Mouse (Mus musculus) thymus, adult 2 months (tissue): ENCODE results near the gene Tmco1. TPM values are rescaled to one million over a fixed set of nuclear protein-coding genes. Genes with fewer than 3 reads are reported as not detected.

Experiments
- DNase-seq: peaks from one replicate; pipeline ENCODE4 v3.0.0; 2021
- H3K27ac ChIP-seq: fragments of 200-500 bp; 2 replicates; pipeline ENCODE4 v1.5.1; 2012; ENCODE audit warnings: low read length, control low read depth; ENCODE audit not compliant: control insufficient read depth, insufficient read depth
- H3K27me3 ChIP-seq: fragments of 200-500 bp; 2 replicates; pipeline ENCODE4 v1.6.1; 2012; ENCODE audit warnings: mild to moderate bottlenecking, low read length, moderate library complexity, mixed read lengths; ENCODE audit not compliant: control insufficient read depth, insufficient read depth
- H3K36me3 ChIP-seq: fragments of 200-500 bp; 2 replicates; pipeline ENCODE4 v1.6.1; 2012; ENCODE audit warnings: mild to moderate bottlenecking, low read length, moderate library complexity; ENCODE audit not compliant: control insufficient read depth, insufficient read depth
- H3K4me1 ChIP-seq: fragments of 200-500 bp; replicated peaks from 2 replicates; pipeline ENCODE4 v1.6.1; 2012; ENCODE audit warnings: low read length; ENCODE audit not compliant: control insufficient read depth, insufficient read depth
- H3K4me3 ChIP-seq: fragments of 200-500 bp; 2 replicates; pipeline ENCODE4 v1.5.1; 2012; ENCODE audit warnings: mild to moderate bottlenecking, low read length, control low read depth, moderate library complexity; ENCODE audit not compliant: control insufficient read depth, insufficient read depth
- CTCF ChIP-seq: fragments of 200-500 bp; IDR thresholded peaks from 2 replicates; pipeline ENCODE4 v1.5.1; 2012; ENCODE audit warnings: mild to moderate bottlenecking, control low read depth, low read length, moderate library complexity, borderline replicate concordance; ENCODE audit not compliant: control insufficient read depth, poor library complexity, insufficient read depth; ENCODE audit errors: extremely low read depth
- POLR2A ChIP-seq: fragments of 200-500 bp; IDR thresholded peaks from 2 replicates; pipeline ENCODE4 v1.6.1; 2012; ENCODE audit warnings: mild to moderate bottlenecking, low read length, control low read depth, moderate library complexity; ENCODE audit not compliant: control insufficient read depth, poor library complexity, insufficient read depth; ENCODE audit errors: extremely low read depth
- WGBS: fragments of 180-500 bp; shearing (Covaris S2); methylation state at CpG from one replicate; pipeline ENCODE4 v1.1.7; 2018; 5-methylcytosine and 5-hydroxymethylcytosine counted together
- polyA plus RNA-seq: library from polyadenylated mRNA; depleted of rRNA; stranded (reverse); fragments of >200 nt; gene quantifications from 2 replicates; pipeline ENCODE4 v1.2.3, GENCODE M21; 2012

Gene Tmco1
- polyA plus RNA-seq, 1 experiment: 44.9 TPM

- no peaks in the 10 kb centered on the region for H3K27me3 ChIP-seq
- peak overlapping the region; percentile 84 for H3K27ac ChIP-seq
- WGBS: 37% methylated on average over 9 of the region's 9 CpGs
- TF ChIP-seq CTCF (no peak), POLR2A (no peak)
- H3K4me1 ChIP-seq: peaks cover 60% of the 10 kb centered on the region
- H3K36me3 ChIP-seq: no peaks in the 10 kb centered on the region
- H3K4me3 ChIP-seq: no peak overlapping the region
- no peak for DNase-seq
Observed at GRCm38 (mm10) chr1:167268360-167269063, 39.7 kb upstream of the Tmco1 start.

DNA sequence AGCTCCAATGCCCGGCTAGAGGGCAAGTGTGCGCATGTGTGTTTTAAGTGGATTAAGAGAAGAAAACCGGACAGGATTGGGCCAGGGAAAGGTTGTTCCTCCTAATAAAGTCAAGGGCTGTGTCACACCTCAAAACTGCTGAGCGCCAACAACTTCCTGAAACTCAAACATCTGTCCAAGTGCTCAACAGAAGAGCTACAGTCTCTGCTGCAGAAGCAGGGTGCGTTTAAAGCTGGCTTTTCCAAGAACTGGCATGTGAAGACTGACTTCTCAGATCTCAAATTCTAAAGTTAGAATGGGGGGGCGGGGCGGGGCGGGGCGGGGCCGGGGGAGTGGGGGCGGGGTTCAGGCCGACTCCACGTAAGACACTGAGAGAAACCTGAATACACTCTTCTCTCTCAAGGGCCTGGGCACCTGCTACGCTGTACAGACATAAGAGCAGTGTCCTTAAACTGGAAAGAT is 38.8 kb upstream of the Tmco1 start:
- TF ChIP-seq POLR2A: no peak
- TF ChIP-seq CTCF: no peak
- no peaks in the 10 kb centered on the region for H3K36me3 ChIP-seq
- H3K4me1 ChIP-seq: peaks cover 65% of the 10 kb centered on the region
- 2% methylated on average over 14 of the region's 14 CpGs for WGBS
- no peaks in the 10 kb centered on the region for H3K27me3 ChIP-seq
- no peak overlapping the region for H3K4me3 ChIP-seq
- no peak for DNase-seq
- H3K27ac ChIP-seq: peak overlapping the region; percentile 84

GRCm38 (mm10) chr1:167269856-167270270 is 38.3 kb upstream of the Tmco1 start:
- no peaks in the 10 kb centered on the region for H3K27me3 ChIP-seq
- 26% methylated on average over 6 of the region's 6 CpGs for WGBS
- peaks cover 65% of the 10 kb centered on the region for H3K4me1 ChIP-seq
- H3K4me3 ChIP-seq: no peak overlapping the region
- DNase-seq: no peak
- H3K36me3 ChIP-seq: no peaks in the 10 kb centered on the region
- peak overlapping the region; percentile 84 for H3K27ac ChIP-seq
- TF ChIP-seq CTCF: no peak
- TF ChIP-seq POLR2A: no peak

DNA sequence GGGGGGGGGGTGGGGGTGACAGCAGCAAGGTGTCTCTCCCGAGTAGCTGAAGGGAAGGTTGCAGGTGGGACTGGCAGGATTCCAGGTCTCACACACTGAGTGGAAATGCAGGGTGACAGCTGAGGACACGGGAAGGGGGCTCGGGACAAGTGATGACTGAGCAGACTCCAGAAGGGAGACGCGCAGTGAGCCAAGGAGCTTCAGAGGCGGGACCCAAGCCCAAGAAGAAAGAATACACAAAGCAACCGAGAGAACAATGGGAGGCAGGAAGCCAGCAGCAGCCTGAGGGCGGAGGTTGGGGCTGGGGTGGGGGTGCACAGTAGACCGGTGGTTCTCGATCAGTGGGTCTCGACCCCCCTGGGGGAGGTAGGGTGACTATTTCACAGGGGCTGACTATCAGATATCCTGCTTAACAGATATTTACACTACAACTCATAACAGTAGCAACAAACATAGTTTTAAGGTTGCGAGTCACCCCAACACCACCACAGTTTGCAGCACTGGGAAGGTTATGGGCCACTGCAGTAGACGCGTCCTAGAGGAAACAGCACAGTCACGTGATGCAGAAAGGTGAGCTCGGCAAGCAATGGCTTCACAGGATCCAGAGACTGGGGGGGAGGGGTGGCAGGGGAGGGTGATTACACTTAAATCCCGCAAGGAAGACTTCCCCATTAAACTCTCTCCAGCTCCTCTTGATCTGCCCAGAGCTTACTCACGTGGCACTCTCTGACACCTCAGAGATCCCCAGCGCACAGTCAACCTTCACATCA is 37.7 kb upstream of the Tmco1 start:
- H3K4me3 ChIP-seq: peak overlapping the region; percentile 35
- peak; percentile 67 for DNase-seq
- TF ChIP-seq POLR2A (no peak), CTCF (no peak)
- no peaks in the 10 kb centered on the region for H3K27me3 ChIP-seq
- H3K27ac ChIP-seq: peak overlapping the region; percentile 84
- peaks cover 62% of the 10 kb centered on the region for H3K4me1 ChIP-seq
- 7% methylated on average over 19 of the region's 19 CpGs for WGBS
- H3K36me3 ChIP-seq: no peaks in the 10 kb centered on the region

DNA sequence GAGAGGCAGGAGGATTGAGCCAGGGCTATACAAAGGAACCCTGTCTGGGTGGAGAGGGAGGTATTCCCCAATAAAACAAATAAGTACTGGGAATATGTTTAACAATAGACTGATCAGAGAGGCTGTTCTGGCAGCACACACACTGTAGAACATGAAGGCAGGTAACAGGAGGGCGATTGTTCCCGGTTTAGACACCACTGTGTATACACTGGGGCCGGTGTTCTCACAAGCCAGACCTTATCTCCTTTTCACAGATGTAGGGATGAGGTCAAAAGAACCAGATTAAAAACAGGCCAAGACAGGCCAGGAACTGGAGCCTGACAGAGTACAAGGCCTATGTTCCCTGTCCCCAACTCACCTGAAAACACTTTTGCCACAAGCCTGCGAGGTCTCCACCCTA is 36.9 kb upstream of the Tmco1 start:
- Histone ChIP-seq H3K36me3 (no peaks in the 10 kb centered on the region), H3K27me3 (no peaks in the 10 kb centered on the region), H3K27ac (peak overlapping the region; percentile 84), H3K4me1 (peaks cover 60% of the 10 kb centered on the region), H3K4me3 (no peak overlapping the region)
- no peak for DNase-seq
- WGBS: 25% methylated on average over 4 of the region's 4 CpGs
- TF ChIP-seq POLR2A (no peak), CTCF (no peak)

- TF ChIP-seq POLR2A: no peak
- TF ChIP-seq CTCF: no peak
- no peak for DNase-seq
- Histone ChIP-seq H3K27ac (peak overlapping the region; percentile 35; the same call in 1 of the 2 replicates), H3K4me3 (no peak overlapping the region), H3K27me3 (no peaks in the 10 kb centered on the region), H3K36me3 (no peaks in the 10 kb centered on the region), H3K4me1 (peaks cover 62% of the 10 kb centered on the region)
- WGBS: 65% methylated on average over 8 of the region's 8 CpGs
Observed at GRCm38 (mm10) chr1:167271841-167272240, 36.3 kb upstream of the Tmco1 start.

DNA sequence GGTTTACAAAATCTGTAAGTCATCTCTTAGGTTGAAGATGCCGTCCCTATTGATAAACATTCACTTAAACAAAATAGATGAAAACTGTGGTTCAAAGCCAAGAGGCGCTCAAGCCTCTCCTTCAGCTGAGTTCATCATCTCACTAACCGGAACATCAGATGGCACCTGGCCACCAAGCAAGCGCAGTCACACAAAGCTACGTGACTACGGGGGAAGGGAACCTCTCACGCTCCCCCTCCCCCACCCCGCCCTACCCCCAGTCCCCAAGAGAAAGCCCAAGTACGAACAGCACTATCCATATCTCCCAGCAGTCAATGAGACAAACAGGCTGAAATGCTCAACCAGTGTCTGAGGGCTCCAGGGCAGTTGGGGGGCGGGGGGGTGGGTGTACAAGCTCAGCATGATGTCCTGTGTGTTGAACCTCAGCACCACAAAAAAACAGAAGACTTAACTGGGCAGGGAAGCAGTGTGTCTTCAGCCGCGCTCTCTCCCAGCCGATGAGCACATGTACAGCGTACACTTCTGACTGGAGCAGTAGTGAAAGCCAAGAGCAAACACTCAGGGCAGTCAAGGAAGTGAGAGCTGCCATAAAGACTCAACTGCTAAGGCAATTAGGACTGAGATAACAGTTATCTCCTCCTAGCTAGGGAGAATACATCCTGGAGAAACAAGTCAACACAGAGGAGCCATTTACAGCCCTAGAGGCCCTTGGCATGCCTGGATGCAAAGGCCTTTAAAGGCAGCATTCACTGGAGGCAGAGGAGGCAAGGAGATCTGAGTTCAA is 34.6 kb upstream of the Tmco1 start:
- H3K36me3 ChIP-seq: no peaks in the 10 kb centered on the region
- no peak for DNase-seq
- TF ChIP-seq CTCF: no peak
- no peak for TF ChIP-seq POLR2A
- H3K4me3 ChIP-seq: no peak overlapping the region
- H3K27ac ChIP-seq: peak overlapping the region; percentile 4
- no peaks in the 10 kb centered on the region for H3K27me3 ChIP-seq
- 34% methylated on average over 14 of the region's 14 CpGs for WGBS
- H3K4me1 ChIP-seq: peaks cover 58% of the 10 kb centered on the region
